Mouse (Mus musculus) right cerebral cortex, postnatal 36 days (tissue): ENCODE results near the gene Prkag2.

Experiments
- DNase-seq, 2 experiments: peaks; one replicate each; pipeline ENCODE4 v3.0.0; 2022; ENCODE audit warnings: low spot score in 2 of 2, mixed read lengths in 1 of 2

Prkag2 gene

DNA sequence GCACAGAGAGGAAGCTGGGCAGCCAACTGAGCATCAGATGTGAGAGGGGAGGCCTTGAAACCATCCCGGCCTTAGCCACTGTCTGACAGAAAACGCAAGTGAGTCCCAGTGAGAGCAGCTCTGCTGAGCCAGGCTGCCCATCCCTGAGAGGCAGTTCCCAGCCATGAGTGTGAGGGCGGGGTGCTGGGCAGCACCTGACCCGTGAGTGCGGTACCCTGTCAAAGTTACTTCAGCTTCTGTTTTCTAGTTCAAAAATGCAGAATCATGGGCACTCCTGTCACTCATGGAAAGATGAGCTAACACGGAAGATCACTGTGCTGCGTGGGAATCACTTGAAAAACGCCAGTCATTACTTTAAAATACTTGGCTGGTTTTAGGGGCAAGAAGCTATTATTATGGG is 49.6 kb downstream of the Prkag2 start:
- no peak for DNase-seq

- no peak for DNase-seq
These were observed 52.8 kb downstream of the Prkag2 start for GRCm38 (mm10) chr5:25047670-25048069.

- no peak for DNase-seq
These were observed 53.7 kb downstream of the Prkag2 start for GRCm38 (mm10) chr5:25046762-25047161.

DNA sequence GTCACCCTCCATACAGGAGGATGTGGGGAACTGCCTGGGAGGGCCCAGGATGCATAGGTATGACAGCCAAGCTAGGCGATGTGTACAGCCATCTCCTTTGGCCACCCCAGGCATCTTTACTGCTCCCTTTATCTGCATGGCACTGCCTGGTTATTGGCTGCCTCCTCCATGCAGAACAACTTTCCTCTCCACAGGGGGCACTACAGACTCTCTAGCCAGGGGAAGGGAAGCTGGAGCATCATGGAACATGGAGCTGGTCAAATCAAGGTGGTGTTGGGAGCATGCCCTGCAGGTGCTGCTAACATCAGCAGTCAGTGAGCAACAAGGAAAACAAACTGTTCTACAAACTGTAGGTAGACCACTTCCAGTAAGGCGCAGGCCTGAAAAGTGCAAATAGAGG is 56.4 kb downstream of the Prkag2 start:
- DNase-seq: no peak

GRCm38 (mm10) chr5:25041947-25042346 is 58.5 kb downstream of the Prkag2 start:
- DNase-seq: no peak

DNA sequence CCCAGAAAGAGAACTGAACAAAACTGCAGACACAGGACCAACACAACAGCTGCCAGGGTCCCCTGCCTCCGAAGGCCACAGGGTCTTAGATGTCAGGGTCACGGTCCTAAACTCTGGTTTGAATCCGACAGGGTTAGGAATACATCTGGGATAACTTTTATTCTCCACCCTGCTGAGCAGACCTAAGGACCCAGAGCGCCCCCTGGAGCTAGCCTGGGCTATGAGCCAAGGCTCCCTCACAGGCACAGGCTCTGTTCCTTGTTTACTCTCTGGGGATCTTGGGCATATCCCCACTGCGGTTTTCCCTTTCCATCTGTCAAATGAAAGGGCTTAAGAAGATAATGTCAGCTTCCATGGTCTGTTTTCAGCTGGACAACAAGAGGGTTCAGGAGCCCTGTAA is 59.1 kb downstream of the Prkag2 start:
- no peak for DNase-seq

GRCm38 (mm10) chr5:25040903-25041302 is 59.5 kb downstream of the Prkag2 start:
- DNase-seq: no peak

GRCm38 (mm10) chr5:25038827-25039226 is 61.6 kb downstream of the Prkag2 start:
- no peak for DNase-seq

DNA sequence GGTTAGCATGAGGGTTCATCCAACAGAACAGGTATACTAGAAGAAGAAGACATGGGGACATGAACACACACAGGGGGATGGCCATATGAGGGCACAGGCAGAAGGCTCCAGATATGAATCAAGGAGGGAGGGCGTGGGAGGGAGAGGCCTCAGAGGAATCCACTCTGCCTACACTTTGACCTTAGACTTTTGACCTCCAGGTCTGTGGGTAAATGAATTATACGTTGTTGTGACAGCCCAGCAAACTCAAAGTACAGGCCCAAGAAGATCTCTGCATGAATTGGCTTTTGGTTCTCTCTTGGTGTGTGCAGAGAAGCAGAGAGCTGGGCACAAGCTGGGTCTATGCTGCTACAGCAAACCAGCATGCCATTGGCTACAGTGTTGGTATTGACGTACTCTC is 65.1 kb downstream of the Prkag2 start:
- DNase-seq: no peak

DNA sequence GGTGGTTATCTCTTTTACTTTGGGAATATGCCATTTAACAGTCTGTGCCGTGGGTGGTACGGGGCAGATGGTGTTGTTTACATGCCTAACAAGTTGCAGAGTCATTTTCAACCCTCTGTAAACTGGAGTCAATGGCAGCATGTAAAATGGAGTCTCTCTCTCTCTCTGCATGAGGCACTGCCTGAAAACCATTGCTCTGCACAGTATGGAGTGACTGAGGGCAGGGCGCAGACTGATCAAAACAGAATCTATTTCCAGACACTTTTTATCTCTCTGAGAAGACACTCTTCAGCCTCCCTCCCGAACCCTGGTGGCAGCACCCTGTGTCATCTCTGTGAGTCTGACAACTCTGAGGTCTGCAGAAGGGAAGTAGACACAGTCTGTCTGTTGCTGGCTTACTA is 69.0 kb downstream of the Prkag2 start:
- peak in 1 of 2 experiments; percentile 63 for DNase-seq

DNA sequence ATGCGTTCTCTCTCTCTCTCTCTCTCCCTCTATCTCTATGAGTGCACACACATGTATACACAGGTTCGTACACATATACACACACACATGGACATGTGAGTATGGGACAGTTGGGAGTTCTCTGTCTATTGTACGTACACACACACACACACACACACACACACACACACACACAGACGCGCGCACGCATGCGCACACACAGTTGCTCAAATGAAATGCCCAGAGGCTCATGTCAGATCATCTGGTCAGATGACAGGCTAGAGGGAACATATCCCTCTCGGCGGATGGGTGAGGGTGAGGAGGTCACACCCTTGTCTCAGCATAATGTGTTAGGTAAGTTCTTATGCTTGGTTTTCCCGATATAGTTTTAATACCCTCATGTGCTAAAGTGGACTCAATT is 69.4 kb downstream of the Prkag2 start:
- no peak for DNase-seq

DNA sequence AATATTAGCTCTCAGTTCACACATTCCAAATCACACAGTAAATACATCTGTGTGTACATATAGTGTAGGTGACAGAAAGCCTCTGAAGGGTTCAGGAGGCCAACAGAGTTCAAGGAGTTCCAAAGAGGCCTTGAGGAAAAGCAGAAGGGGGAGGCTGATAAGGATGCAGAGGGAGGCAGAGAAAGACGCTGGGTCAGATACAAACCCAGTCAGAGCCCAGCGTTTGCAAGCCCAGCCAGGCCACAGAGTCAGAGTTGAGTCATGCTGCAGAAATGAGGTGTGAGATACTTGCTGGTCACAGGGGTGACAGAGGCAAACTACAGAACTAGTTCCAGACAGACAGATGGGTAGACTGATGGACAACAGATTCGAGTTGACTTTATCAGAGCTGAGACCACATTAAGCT is 70.2 kb downstream of the Prkag2 start:
- DNase-seq: no peak

GRCm38 (mm10) chr5:25027673-25028072 is 72.8 kb downstream of the Prkag2 start:
- no peak for DNase-seq

DNA sequence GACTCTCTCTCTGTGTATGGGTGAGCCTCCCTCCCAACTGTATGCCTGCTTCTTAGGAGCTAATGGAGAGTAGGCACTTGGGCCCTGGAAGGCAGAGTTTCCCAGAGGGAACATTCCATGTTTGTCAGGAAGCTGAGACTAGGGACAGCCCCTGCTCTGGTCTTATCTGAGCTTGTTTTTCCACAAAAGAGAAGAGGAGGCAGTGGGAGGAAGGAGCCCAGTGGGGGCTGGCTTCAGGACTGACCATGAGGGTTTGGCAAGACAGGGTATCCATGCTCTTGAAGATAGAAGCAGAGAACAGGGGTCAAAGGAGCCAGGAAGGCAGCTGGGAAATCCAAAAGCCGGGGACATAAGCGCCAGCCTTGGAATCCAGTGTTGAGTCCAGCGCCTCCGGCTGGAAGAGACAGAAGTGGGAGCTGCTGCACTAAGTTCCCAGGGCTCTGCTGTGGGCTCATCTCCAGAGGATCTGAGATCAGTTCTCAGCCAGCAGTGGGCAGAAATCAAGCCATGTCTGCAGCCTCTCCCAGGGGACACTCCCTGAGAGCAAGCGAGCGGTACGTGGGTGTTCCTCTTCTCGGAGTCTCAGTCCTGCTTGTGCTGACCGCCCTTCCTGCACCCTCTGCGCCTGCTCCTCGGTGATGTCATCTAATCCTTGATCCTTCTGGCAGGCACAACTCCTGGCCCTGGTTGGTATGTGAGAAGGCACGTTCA is 75.0 kb downstream of the Prkag2 start:
- no peak for DNase-seq

- no peak for DNase-seq
These were observed 77.5 kb downstream of the Prkag2 start for GRCm38 (mm10) chr5:25022904-25023303.

GRCm38 (mm10) chr5:25019221-25019620 is 81.2 kb downstream of the Prkag2 start:
- DNase-seq: no peak

DNA sequence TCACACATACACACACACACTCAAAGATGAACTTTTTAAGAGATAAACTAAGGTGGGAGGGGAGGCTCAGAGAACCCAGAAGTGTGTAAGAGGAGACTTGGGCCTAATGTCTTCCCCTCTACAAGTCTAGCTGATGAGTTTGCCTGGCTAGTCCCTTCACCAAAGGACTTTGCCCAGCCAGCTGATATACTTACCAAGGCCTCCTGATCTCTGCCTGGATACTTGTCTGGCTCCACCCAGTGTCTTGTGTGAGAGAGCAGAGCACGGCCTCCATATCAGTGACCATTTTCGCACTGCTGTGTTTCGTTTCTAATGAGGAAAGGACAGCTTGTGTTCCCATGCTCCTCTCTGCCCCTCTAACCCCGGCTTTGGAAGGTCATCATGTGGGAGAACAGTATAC is 88.3 kb downstream of the Prkag2 start:
- DNase-seq: no peak

DNA sequence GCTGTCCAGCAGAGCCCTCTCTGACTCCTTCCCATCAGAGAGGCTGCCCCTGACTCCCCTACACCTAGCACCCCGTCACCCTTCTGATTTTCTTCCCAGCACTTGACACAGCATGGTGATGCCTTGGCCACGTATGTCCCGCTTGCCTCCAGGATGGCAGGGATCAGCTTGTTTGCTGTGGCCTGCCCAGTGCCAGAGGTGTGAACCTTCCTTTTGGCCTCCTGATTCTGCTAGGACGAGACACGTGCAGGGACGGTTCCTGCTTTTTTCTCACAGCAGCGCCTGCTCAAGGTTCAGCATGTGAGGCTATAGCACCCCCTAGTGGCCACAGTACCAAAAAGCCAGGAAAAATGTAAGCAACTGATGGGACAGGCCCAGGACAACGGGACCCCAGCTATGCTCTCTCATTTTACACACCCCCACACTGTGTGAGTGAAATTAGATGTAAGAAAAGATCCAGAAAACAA is 89.4 kb downstream of the Prkag2 start:
- peak; percentile 70 to 71 for DNase-seq

- peak; percentile 61 to 76 for DNase-seq
These were observed 90.0 kb downstream of the Prkag2 start for GRCm38 (mm10) chr5:25010438-25010892.

DNA sequence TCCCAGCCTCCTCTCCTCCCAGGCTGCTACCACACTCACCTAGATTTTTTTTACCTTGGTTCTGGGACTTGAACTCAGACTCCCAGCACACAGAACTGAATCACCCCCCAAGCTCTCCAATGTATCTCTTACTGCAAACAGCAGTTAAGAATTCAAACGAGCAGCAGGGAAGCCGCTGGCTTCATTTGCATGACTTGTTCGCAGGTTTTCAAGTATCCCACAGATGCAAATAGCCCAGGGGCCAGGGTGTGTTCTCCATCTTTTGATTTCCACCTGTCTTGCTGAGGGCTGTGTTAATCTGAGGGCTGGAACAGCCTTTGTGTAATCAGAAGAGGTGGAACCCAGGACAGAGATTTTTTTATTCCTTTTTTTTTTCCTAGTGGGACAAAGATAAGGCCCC is 90.7 kb downstream of the Prkag2 start:
- DNase-seq: no peak

DNA sequence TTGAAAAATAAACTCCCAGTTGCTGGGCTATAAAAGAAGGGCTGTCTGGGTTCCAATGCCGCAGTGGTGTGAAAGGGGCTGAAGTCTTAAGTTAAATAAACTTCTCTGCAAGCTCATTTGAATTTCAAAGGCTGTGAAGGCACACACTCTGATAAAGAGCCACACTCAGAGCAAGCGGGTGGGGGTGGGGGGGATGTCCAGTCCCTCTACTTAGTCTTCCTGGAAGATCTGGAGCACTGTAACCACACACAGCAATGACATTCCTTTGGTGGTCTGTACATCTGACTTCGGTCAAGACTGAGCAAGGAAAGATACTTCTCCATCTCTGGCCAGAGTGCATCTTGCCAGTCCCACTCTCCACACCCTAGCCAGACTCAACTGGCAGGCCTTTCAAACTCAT is 91.5 kb downstream of the Prkag2 start:
- DNase-seq: no peak

DNA sequence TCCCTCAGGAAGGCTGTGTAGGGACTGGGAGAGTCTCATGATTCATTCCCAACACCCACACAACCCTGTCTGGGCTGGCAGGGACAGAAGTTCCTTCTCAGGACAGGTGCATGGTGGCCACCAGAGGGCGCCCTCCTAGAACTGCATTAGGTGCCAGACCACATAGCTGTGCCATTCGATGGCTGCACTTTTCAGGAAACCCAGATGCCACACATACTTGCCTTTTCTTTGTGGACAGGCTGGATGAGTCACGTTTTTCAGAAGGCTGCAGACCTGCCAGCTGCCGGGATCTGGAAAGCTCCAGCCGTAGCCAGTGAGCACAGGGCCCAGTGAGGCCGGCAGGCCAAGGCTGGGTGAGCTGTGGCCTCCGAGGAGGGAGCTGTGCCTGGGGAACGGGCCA is 93.6 kb downstream of the Prkag2 start:
- peak; percentile 67 to 76 for DNase-seq

DNA sequence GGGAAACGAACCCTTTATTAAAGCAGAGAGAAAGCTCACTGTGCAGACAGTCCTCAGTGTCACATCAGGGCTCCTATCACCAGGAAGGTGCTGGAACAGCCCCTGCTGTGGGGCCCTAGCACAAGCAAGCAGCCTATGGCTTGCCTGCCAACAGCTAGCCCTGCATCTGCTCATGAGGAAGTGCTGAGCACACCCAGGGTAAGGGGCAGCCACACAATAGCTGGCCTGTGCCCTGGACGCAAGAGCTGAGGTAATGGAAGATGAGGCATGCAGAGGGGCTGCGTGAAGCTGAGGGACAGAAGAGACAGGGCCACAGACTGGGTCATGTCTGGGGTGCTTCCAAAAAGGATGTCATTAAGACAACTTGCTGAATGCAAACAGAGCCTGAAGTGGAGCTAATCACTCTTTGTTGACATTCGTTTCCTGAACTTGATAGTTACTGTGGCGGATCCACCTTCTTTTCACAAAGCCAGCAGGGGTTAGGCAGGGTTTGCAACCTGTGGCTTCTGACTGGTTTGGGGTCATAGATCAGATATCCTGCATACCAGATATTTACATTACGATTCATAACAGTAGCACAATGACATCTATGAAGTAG is 94.8 kb downstream of the Prkag2 start:
- DNase-seq: no peak

- no peak for DNase-seq
These were observed 99.0 kb downstream of the Prkag2 start for GRCm38 (mm10) chr5:25001391-25001794.
